Mouse (Mus musculus) thymus, adult 2 months (tissue): ENCODE measurements around the gene Dlg1.

Experiments used
- CTCF ChIP-seq: fragments of 200-500 bp; IDR thresholded peaks from 2 replicates; pipeline ENCODE4 v1.5.1; 2012; ENCODE audit warnings: mild to moderate bottlenecking, control low read depth, low read length, moderate library complexity, borderline replicate concordance; ENCODE audit not compliant: control insufficient read depth, poor library complexity, insufficient read depth; ENCODE audit errors: extremely low read depth
- POLR2A ChIP-seq: fragments of 200-500 bp; IDR thresholded peaks from 2 replicates; pipeline ENCODE4 v1.6.1; 2012; ENCODE audit warnings: mild to moderate bottlenecking, low read length, control low read depth, moderate library complexity; ENCODE audit not compliant: control insufficient read depth, poor library complexity, insufficient read depth; ENCODE audit errors: extremely low read depth

GRCm38 (mm10) chr16:31865242-31865641 is 202.0 kb downstream of the Dlg1 start:
- no peak for TF ChIP-seq CTCF
- no peak for TF ChIP-seq POLR2A
